ENCODE assay signal across 7 mouse cellular contexts in genomic region chr17:44776738-44777270, GRCm38 (mm10). TPM values are rescaled to one million over a fixed set of nuclear protein-coding genes. Genes with fewer than 3 reads are reported as not detected.
DNase-seq lines count a peak whose midpoint lies in the region; ATAC-seq and TF ChIP-seq lines count a peak whose summit lies in the region.

Gene Supt3 (plus strand): TSS chr17:44777152.

- peak; percentile 55 for TF ChIP-seq CTCF in intestine, postnatal 0 days (IDR thresholded peaks at IDR 0.05; ENCODE audit: low read depth)
- TF ChIP-seq CTCF in small intestine, adult 2 months (IDR thresholded peaks at IDR 0.05; ENCODE audit: extremely low read depth, insufficient read length, insufficient replicate concordance, low read depth, low read length): no peak

- no peaks in the 10 kb centered on the region for H3K27me3 ChIP-seq in intestine, postnatal 0 days (replicated peaks; ENCODE audit: control insufficient read depth, insufficient read depth, low read length)
- no peaks in the 10 kb centered on the region for H3K27me3 ChIP-seq in midbrain, embryonic 12.5 days
- H3K27me3 ChIP-seq in small intestine, adult 2 months (ENCODE audit: control insufficient read depth, insufficient read depth, low read length): no peaks in the 10 kb centered on the region

- peak; percentile 98 for ATAC-seq in intestine, postnatal 0 days
- peak; percentile 97 for ATAC-seq in midbrain, embryonic 12.5 days (ENCODE audit: low FRiP score, low read depth)

- peak; percentile 49 for TF ChIP-seq POLR2A in small intestine, adult 2 months (IDR thresholded peaks at IDR 0.05; ENCODE audit: low read depth, low read length)

- no peaks in the 10 kb centered on the region for H3K4me1 ChIP-seq in intestine, postnatal 0 days (replicated peaks; ENCODE audit: control insufficient read depth, insufficient read depth, low read length)
- peaks cover 8% of the 10 kb centered on the region; the same call in 1 of the 2 replicates for H3K4me1 ChIP-seq in midbrain, embryonic 12.5 days
- no peaks in the 10 kb centered on the region for H3K4me1 ChIP-seq in small intestine, adult 2 months (ENCODE audit: control insufficient read depth, insufficient read depth, insufficient read length, low read length)

- peak; percentile 92 for DNase-seq in adrenal gland, adult 8-10 months
- DNase-seq in embryo, embryonic 9.5 days (ENCODE audit: extremely low spot score): peak; percentile 97
- peak; percentile 97 to 98 for DNase-seq in gastrocnemius, postnatal 4 days (ENCODE audit: low spot score in 2 of 2)
- DNase-seq in left cerebral cortex, postnatal 4 days: peak; percentile 99

- under 1% methylated on average over 26 of the region's 40 CpGs for WGBS in intestine, postnatal 0 days
- under 1% methylated on average over 39 of the region's 40 CpGs for WGBS in midbrain, embryonic 12.5 days
- WGBS in small intestine, adult 2 months: under 1% methylated on average over 40 of the region's 40 CpGs

- peak within 1 kb of the TSS; percentile 69 for H3K27ac ChIP-seq in intestine, postnatal 0 days (ENCODE audit: low read depth, low read length)
- H3K27ac ChIP-seq in midbrain, embryonic 12.5 days (replicated peaks): peak within 1 kb of the TSS; percentile 85
- H3K27ac ChIP-seq in small intestine, adult 2 months (ENCODE audit: insufficient read depth, low read depth, low read length): peak within 1 kb of the TSS; percentile 60; the same call in 1 of the 2 replicates

- no peaks in the 10 kb centered on the region for H3K36me3 ChIP-seq in intestine, postnatal 0 days (ENCODE audit: control insufficient read depth, insufficient read depth)
- H3K36me3 ChIP-seq in midbrain, embryonic 12.5 days: no peaks in the 10 kb centered on the region
- H3K36me3 ChIP-seq in small intestine, adult 2 months (ENCODE audit: control insufficient read depth, insufficient read depth, low read length): no peaks in the 10 kb centered on the region

- H3K9me3 ChIP-seq in intestine, postnatal 0 days (ENCODE audit: control insufficient read depth): no peaks in the 10 kb centered on the region
- H3K9me3 ChIP-seq in midbrain, embryonic 12.5 days: 0 out of 2 replicates have a peak, but pooled peaks cover 3% of the 10 kb centered on the region

- peak within 1 kb of the TSS; percentile 70 for H3K9ac ChIP-seq in intestine, postnatal 0 days (ENCODE audit: low read depth, low read length)
- peak within 1 kb of the TSS; percentile 92 for H3K9ac ChIP-seq in midbrain, embryonic 12.5 days (replicated peaks)

- intact Hi-C loops in left cerebral cortex, postnatal 4 days (cut with DNase I): no loop called here

- peak within 1 kb of the TSS; percentile 85 for H3K4me2 ChIP-seq in intestine, postnatal 0 days (replicated peaks; ENCODE audit: low read depth)
- H3K4me2 ChIP-seq in midbrain, embryonic 12.5 days (replicated peaks): peak within 1 kb of the TSS; percentile 73

- peak within 1 kb of the TSS; percentile 75 for H3K4me3 ChIP-seq in intestine, postnatal 0 days (ENCODE audit: low read depth, low read length)
- peak within 1 kb of the TSS; percentile 88 for H3K4me3 ChIP-seq in midbrain, embryonic 12.5 days
- peak within 1 kb of the TSS; percentile 82 for H3K4me3 ChIP-seq in small intestine, adult 2 months (ENCODE audit: low read depth, low read length)

RNA-seq across cellular contexts. Expression of gene Supt3, which starts in this region (rescaled TPM):
- 10 to 100 TPM; 20.1 to 39.1 (median 31.3) TPM for total RNA-seq in adrenal gland, adult 8-10 months (2022)
- total RNA-seq in gastrocnemius, postnatal 4 days (2021): 10 to 100 TPM; 11.1 to 13.6 TPM
- polyA plus RNA-seq in intestine, postnatal 0 days (2015; fragmentation: Nextera tagmentation; extraction: Ambion mirVana): 4.9 and 5.4 TPM in 2 replicates
- 10 to 100 TPM; 20.2 to 24.4 TPM for total RNA-seq in left cerebral cortex, postnatal 4 days (2021)
- 24.7 and 25.0 TPM in 2 replicates for polyA plus RNA-seq in midbrain, embryonic 12.5 days (2016; fragmentation: Nextera tagmentation; extraction: Ambion mirVana)
- polyA plus RNA-seq in small intestine, adult 2 months (2012; rRNA removed): 0.89 and 1.6 TPM in 2 replicates

Comparison
In these comparisons a context has a peak if more than half of its experiments do, and no peak if none do; other contexts are left out.
1. Peak in every context shown above with its lines: DNase-seq, ATAC-seq, H3K4me3 ChIP-seq and H3K27ac ChIP-seq.